Comparison of ENCODE assay signal across 8 mouse cellular contexts in the genomic region with DNA sequence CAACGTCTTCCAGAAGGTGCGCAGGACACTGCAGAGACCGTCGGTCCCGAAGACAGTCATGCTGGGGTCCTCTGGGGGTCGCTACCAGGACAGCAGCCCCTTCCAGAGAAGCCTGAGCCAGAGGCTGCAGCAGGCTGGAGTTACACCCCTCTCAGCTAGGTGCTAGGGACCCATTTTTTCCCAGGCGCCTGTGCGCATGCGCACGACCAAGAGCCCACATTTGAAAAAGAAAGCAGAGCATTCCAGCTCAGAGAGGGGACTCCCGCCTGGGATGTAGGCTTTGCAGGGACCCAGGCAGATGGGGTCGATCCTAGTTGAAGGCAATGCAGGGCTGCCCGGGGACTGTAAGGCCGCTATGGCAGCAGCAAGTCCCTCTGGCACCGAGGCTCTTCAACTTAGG.
DNase-seq lines count a peak whose midpoint lies in the region; ATAC-seq and TF ChIP-seq lines count a peak whose summit lies in the region.
"Not testable (repeated sequence)": the region's sequence is repeated elsewhere in the genome, so short reads cannot be mapped to it uniquely, and the experiment has no call there.

No protein-coding gene starts in this region.

- DNase-seq in Muller cell, postnatal 12 days (ENCODE audit: inconsistent ontology term): peak; percentile 76
- DNase-seq in cerebellum, postnatal 25 days: peak; percentile 10 to 29
- peak; percentile 36 for DNase-seq in gastrocnemius, adult 2 months
- peak; percentile 75 for DNase-seq in hindbrain, embryonic 14.5 days (ENCODE audit: low spot score)
- peak; percentile 23 to 52 for DNase-seq in layer of hippocampus, postnatal 25 days (ENCODE audit: extremely low spot score in 1 of 2, low spot score in 1 of 2)
- DNase-seq in lung, postnatal 10 days: peak; percentile 67
- DNase-seq in right cerebral cortex, adult 18-20 months: peak; percentile 39
- peak; percentile 13 to 43 for DNase-seq in thymus, postnatal 36 days

- H3K4me3 ChIP-seq in gastrocnemius, adult 2 months; hindbrain, embryonic 14.5 days (replicated peaks; ENCODE audit: low read length): not testable (repeated sequence)

- ATAC-seq in hindbrain, embryonic 14.5 days (ENCODE audit: low FRiP score): not testable (repeated sequence)

- not testable (repeated sequence) for H3K9ac ChIP-seq in hindbrain, embryonic 14.5 days

- not testable (repeated sequence) for H3K27ac ChIP-seq in gastrocnemius, adult 2 months; hindbrain, embryonic 14.5 days

- not testable (repeated sequence) for H3K9me3 ChIP-seq in hindbrain, embryonic 14.5 days (ENCODE audit: control insufficient read depth, low read length)

- not testable (repeated sequence) for H3K4me2 ChIP-seq in hindbrain, embryonic 14.5 days (replicated peaks)

- not testable (repeated sequence) for H3K27me3 ChIP-seq in hindbrain, embryonic 14.5 days (ENCODE audit: control insufficient read depth, insufficient read depth, low read length)

- H3K36me3 ChIP-seq in hindbrain, embryonic 14.5 days (replicated peaks; ENCODE audit: control insufficient read depth, insufficient read depth): not testable (repeated sequence)

- intact Hi-C loops in gastrocnemius, adult 2 months (cut with DNase I): not testable (repeated sequence)

- H3K4me1 ChIP-seq in hindbrain, embryonic 14.5 days (replicated peaks; ENCODE audit: control insufficient read depth, insufficient read depth, low read length): not testable (repeated sequence)

- not testable (repeated sequence) for TF ChIP-seq CTCF in gastrocnemius, adult 2 months (IDR thresholded peaks at IDR 0.05)

- 5% methylated on average over 6 of the region's 15 CpGs for WGBS in hindbrain, embryonic 14.5 days

Comparison
In these comparisons a context has a peak if more than half of its experiments do, and no peak if none do; other contexts are left out.
1. DNase-seq: peak in every context shown above with its lines; median percentile 76 in Muller cell, postnatal 12 days; 75 in hindbrain, embryonic 14.5 days; 67 in lung, postnatal 10 days; 39 in right cerebral cortex, adult 18-20 months; 38 in layer of hippocampus, postnatal 25 days; 36 in gastrocnemius, adult 2 months; 28 in thymus, postnatal 36 days; 20 in cerebellum, postnatal 25 days.